Mouse (Mus musculus) myocyte (in vitro differentiated cells): Measurements from ENCODE around the gene E4f1.

ENCODE experiments used
- CEBPB ChIP-seq: IDR thresholded peaks from 2 replicates; pipeline ENCODE4 v1.6.1; 2011; ENCODE audit warnings: mild to moderate bottlenecking, moderate library complexity; ENCODE audit not compliant: poor library complexity, insufficient read depth, severe bottlenecking
- E2F4 ChIP-seq: IDR thresholded peaks from one replicate; pipeline ENCODE4 v1.6.1; 2011; ENCODE audit warnings: mild to moderate bottlenecking, control low read depth, moderate library complexity; ENCODE audit not compliant: insufficient read depth
- MAX ChIP-seq: IDR thresholded peaks from one replicate; pipeline ENCODE4 v1.6.1; 2011; ENCODE audit warnings: low read depth, mild to moderate bottlenecking, control low read depth
- MYOD1 ChIP-seq, 3 experiments: IDR thresholded peaks; one replicate each; pipeline ENCODE4 v1.6.1; 2011; ENCODE audit warnings: control low read depth in 2 of 3, low read depth in 2 of 3, mild to moderate bottlenecking in 2 of 3, moderate library complexity in 1 of 3; ENCODE audit not compliant: insufficient read length in 2 of 3, control insufficient read depth in 1 of 3
- MYOG ChIP-seq, 3 experiments: IDR thresholded peaks; one replicate each; pipeline ENCODE4 v1.6.1; 2011; ENCODE audit warnings: control low read depth in 2 of 3, low read depth in 2 of 3, mild to moderate bottlenecking in 2 of 3; ENCODE audit not compliant: insufficient read length in 2 of 3, control insufficient read depth in 1 of 3, insufficient read depth in 1 of 3
- POLR2A ChIP-seq: IDR thresholded peaks from one replicate; pipeline ENCODE4 v1.6.1; 2011; ENCODE audit warnings: low read depth, mild to moderate bottlenecking, control low read depth, moderate library complexity; ENCODE audit not compliant: insufficient read length
- POLR2AphosphoS2 ChIP-seq: IDR thresholded peaks from one replicate; pipeline ENCODE4 v1.6.1; 2011; ENCODE audit warnings: low read depth, control low read depth; ENCODE audit not compliant: insufficient read length
- REST ChIP-seq: IDR thresholded peaks from one replicate; pipeline ENCODE4 v1.6.1; 2011; ENCODE audit warnings: mild to moderate bottlenecking, control low read depth, moderate library complexity; ENCODE audit not compliant: insufficient read depth, insufficient read length
- SRF ChIP-seq: IDR thresholded peaks from one replicate; pipeline ENCODE4 v1.6.1; 2011; ENCODE audit warnings: low read depth; ENCODE audit not compliant: control insufficient read depth, insufficient read length
- TCF12 ChIP-seq: IDR thresholded peaks from one replicate; pipeline ENCODE4 v1.6.1; 2011; ENCODE audit warnings: mild to moderate bottlenecking, control low read depth; ENCODE audit not compliant: poor library complexity, insufficient read depth, severe bottlenecking
- USF1 ChIP-seq: IDR thresholded peaks from one replicate; pipeline ENCODE4 v1.6.1; 2011; ENCODE audit warnings: low read depth, mild to moderate bottlenecking, control low read depth, moderate library complexity

GRCm38 (mm10) chr17:24468636-24469246 lies 1.4 kb downstream of the E4f1 start:
- TF ChIP-seq POLR2A (no peak), USF1 (no peak), E2F4 (no peak), POLR2AphosphoS2 (no peak), MYOD1 (IDR thresholded peaks at IDR 0.05; ENCODE audit: control insufficient read depth in 1 of 3, insufficient read length in 2 of 3, low read depth in 2 of 3) (no peak), MAX (no peak), SRF (no peak), REST (no peak), MYOG (IDR thresholded peaks at IDR 0.05; ENCODE audit: control insufficient read depth in 1 of 3, insufficient read depth in 1 of 3, insufficient read length in 2 of 3, low read depth in 2 of 3) (no peak), CEBPB (no peak), TCF12 (no peak)
